Mouse (Mus musculus) T-cell, adult 2 months (primary cell): ENCODE results near the gene Phf10.
"Not testable (repeated sequence)": the region's sequence is repeated elsewhere in the genome, so short reads cannot be mapped to it uniquely, and the experiment has no call there.

ENCODE experiments used
- DNase-seq: peaks from one replicate; pipeline ENCODE4 v3.0.0; 2022; ENCODE audit warnings: low spot score

Phf10 gene

GRCm38 (mm10) chr17:14960951-14961556 is at the start of gene Phf10:
Gene Phf10 (minus strand): TSS chr17:14961273.
- peak; percentile 25 for DNase-seq

GRCm38 (mm10) chr17:15009706-15010413 is 48.8 kb upstream of the Phf10 start, which contains the start of gene Gm3435:
Gene Gm3435 (plus strand): TSS chr17:15010176.
- not testable (repeated sequence) for DNase-seq

- DNase-seq: not testable (repeated sequence)
These were observed 48.0 kb upstream of the Phf10 start for GRCm38 (mm10) chr17:15009088-15009487.

GRCm38 (mm10) chr17:15000047-15000446 is 39.0 kb upstream of the Phf10 start:
- not testable (repeated sequence) for DNase-seq

GRCm38 (mm10) chr17:14994140-14994539 is 33.1 kb upstream of the Phf10 start:
- not testable (repeated sequence) for DNase-seq

- DNase-seq: not testable (repeated sequence)
These were observed 32.2 kb upstream of the Phf10 start for GRCm38 (mm10) chr17:14993139-14993832.

GRCm38 (mm10) chr17:14992522-14993138 is 31.6 kb upstream of the Phf10 start:
- not testable (repeated sequence) for DNase-seq

- DNase-seq: not testable (repeated sequence)
These were observed 29.1 kb upstream of the Phf10 start for GRCm38 (mm10) chr17:14990116-14990702.

GRCm38 (mm10) chr17:14978362-14979038 is 17.4 kb upstream of the Phf10 start, which contains the start of the genes 9030025P20Rik and Gm3417:
Gene 9030025P20Rik (plus strand): TSS chr17:14978468.
Gene Gm3417 (minus strand): TSS chr17:14978790.
- not testable (repeated sequence) for DNase-seq

GRCm38 (mm10) chr17:14977718-14978361 is 16.8 kb upstream of the Phf10 start:
- DNase-seq: not testable (repeated sequence)

- not testable (repeated sequence) for DNase-seq
These were observed 7.4 kb upstream of the Phf10 start for GRCm38 (mm10) chr17:14968373-14968913.

- not testable (repeated sequence) for DNase-seq
These were observed 583 bp upstream of the Phf10 start for GRCm38 (mm10) chr17:14961557-14962154.

- peak; percentile 7 for DNase-seq
These were observed 553 bp downstream of the Phf10 start for GRCm38 (mm10) chr17:14960520-14960919.

GRCm38 (mm10) chr17:14959979-14960378 is 1.1 kb downstream of the Phf10 start:
- no peak for DNase-seq

GRCm38 (mm10) chr17:14958686-14959327 is 2.3 kb downstream of the Phf10 start:
- peak; percentile 12 for DNase-seq

- no peak for DNase-seq
These were observed 7.6 kb downstream of the Phf10 start for GRCm38 (mm10) chr17:14953452-14953851.

- no peak for DNase-seq
These were observed 11.8 kb downstream of the Phf10 start for GRCm38 (mm10) chr17:14949161-14949827.

GRCm38 (mm10) chr17:14944551-14944950 is 16.5 kb downstream of the Phf10 start:
- DNase-seq: no peak

- no peak for DNase-seq
These were observed 17.4 kb downstream of the Phf10 start for GRCm38 (mm10) chr17:14943729-14944059.
